Mouse (Mus musculus): ENCODE results near the gene Pask. TPM values are rescaled to one million over a fixed set of nuclear protein-coding genes. Genes with fewer than 3 reads are reported as not detected.
A peak's percentile ranks its signal among the peaks of the same experiment; 100 is the strongest.

The Pask gene
- polyA plus RNA-seq, 1 experiment from 2014 or later: 6.9 TPM

GRCm38 (mm10) chr1:93349701-93350100 lies 6.4 kb upstream of the Pask start:
- H3K9ac ChIP-seq (ENCODE audit: low read length): no peak overlapping the region
- H3K9me3 ChIP-seq (replicated peaks; ENCODE audit: control insufficient read depth, low read length): no peaks in the 10 kb centered on the region
- 71% methylated on average over 4 of the region's 4 CpGs for WGBS
- no peak overlapping the region for H3K27ac ChIP-seq (ENCODE audit: low read depth, low read length)
- H3K27me3 ChIP-seq (replicated peaks; ENCODE audit: control insufficient read depth, insufficient read depth, low read length): no peaks in the 10 kb centered on the region
- H3K4me1 ChIP-seq (ENCODE audit: control insufficient read depth, insufficient read depth, low read length): no peaks in the 10 kb centered on the region; the same call in 1 of the 2 replicates
- H3K4me2 ChIP-seq (ENCODE audit: low read length): no peak overlapping the region
- no peak for ATAC-seq
- H3K36me3 ChIP-seq (ENCODE audit: control insufficient read depth, insufficient read depth, low read length): peaks cover 78% of the 10 kb centered on the region
- H3K4me3 ChIP-seq (ENCODE audit: low read depth, low read length): no peak overlapping the region
- no peak for DNase-seq (ENCODE audit: low spot score)

GRCm38 (mm10) chr1:93347176-93347575 lies 3.9 kb upstream of the Pask start:
- no peak for ATAC-seq
- Histone ChIP-seq H3K27ac (ENCODE audit: low read depth, low read length) (no peak overlapping the region), H3K9me3 (replicated peaks; ENCODE audit: control insufficient read depth, low read length) (no peaks in the 10 kb centered on the region), H3K36me3 (ENCODE audit: control insufficient read depth, insufficient read depth, low read length) (peaks cover 52% of the 10 kb centered on the region), H3K4me3 (ENCODE audit: low read depth, low read length) (no peak overlapping the region), H3K4me1 (ENCODE audit: control insufficient read depth, insufficient read depth, low read length) (peaks cover 7% of the 10 kb centered on the region), H3K9ac (ENCODE audit: low read length) (no peak overlapping the region), H3K27me3 (replicated peaks; ENCODE audit: control insufficient read depth, insufficient read depth, low read length) (no peaks in the 10 kb centered on the region), H3K4me2 (ENCODE audit: low read length) (no peak overlapping the region)
- 93% methylated on average over 5 of the region's 5 CpGs for WGBS
- no peak for DNase-seq (ENCODE audit: low spot score)

DNA sequence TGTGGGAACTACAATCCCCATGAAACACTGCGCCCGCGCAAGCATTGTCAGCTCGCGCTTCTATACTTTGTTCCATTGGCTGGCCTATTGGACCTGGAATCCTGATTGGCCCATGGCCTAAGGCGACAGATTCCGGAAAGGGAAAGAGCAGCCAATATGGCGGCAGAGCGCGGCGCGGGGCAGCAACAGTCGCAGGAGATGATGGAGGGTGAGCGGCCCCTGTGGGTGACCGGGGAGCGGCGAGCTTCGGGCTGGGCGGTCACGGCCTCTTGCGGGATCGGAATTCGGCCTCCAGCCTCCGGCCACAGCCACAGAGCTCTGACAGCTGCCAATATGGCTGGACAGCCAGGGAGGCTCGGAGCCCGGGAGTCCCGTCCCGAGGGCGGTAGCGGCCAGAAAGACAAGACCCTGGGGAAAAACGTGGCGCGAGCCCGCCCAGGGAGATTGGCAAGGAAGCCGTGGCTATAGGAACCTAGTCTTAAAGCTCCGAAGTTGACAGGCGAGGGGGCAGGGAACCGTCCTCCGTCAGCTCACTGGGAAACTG lies 294 bp upstream of the Pask start:
- under 1% methylated on average over 37 of the region's 39 CpGs for WGBS

DNA sequence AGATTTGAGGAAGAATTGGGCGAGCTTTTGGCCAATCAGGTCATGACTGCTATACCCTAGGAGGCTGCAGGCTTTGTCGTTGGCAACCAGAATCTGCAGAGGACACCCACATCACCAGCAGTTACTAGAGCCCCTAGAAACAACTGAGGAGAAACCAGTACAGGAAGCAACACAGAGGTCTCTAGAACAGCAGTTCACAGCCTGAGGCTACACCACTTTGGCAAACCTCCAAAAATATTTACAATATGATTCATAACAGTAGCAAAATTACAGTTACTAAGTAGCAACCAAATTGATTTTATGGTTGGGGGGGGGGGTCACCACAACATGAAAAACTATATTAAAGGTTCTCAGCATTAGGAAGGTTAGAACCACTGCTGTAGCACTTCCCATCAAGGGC lies 8.7 kb downstream of the Pask start:
- no peaks in the 10 kb centered on the region for H3K4me1 ChIP-seq (ENCODE audit: control insufficient read depth, insufficient read depth, low read length)
- no peak overlapping the region for H3K4me3 ChIP-seq (ENCODE audit: low read depth, low read length)
- peaks cover 21% of the 10 kb centered on the region; the same call in 1 of the 2 replicates for H3K36me3 ChIP-seq (ENCODE audit: control insufficient read depth, insufficient read depth, low read length)
- no peaks in the 10 kb centered on the region for H3K9me3 ChIP-seq (replicated peaks; ENCODE audit: control insufficient read depth, low read length)
- no peak for DNase-seq (ENCODE audit: low spot score)
- no peak overlapping the region for H3K27ac ChIP-seq (ENCODE audit: low read depth, low read length)
- ATAC-seq: no peak
- no peak overlapping the region for H3K4me2 ChIP-seq (ENCODE audit: low read length)
- no peak overlapping the region for H3K9ac ChIP-seq (ENCODE audit: low read length)
- H3K27me3 ChIP-seq (replicated peaks; ENCODE audit: control insufficient read depth, insufficient read depth, low read length): no peaks in the 10 kb centered on the region
- WGBS: 77% methylated on average over 2 of the region's 2 CpGs

More for the DNA sequence above, 294 bp upstream of the Pask start:
- Histone ChIP-seq H3K9me3 (replicated peaks; ENCODE audit: control insufficient read depth, low read length) (no peaks in the 10 kb centered on the region), H3K27ac (ENCODE audit: low read depth, low read length) (peak overlapping the region; percentile 63; the same call in 1 of the 2 replicates), H3K27me3 (replicated peaks; ENCODE audit: control insufficient read depth, insufficient read depth, low read length) (no peaks in the 10 kb centered on the region), H3K36me3 (ENCODE audit: control insufficient read depth, insufficient read depth, low read length) (peaks cover 25% of the 10 kb centered on the region), H3K4me1 (ENCODE audit: control insufficient read depth, insufficient read depth, low read length) (peaks cover 9% of the 10 kb centered on the region), H3K9ac (ENCODE audit: low read length) (peak overlapping the region; percentile 86), H3K4me2 (ENCODE audit: low read length) (peak overlapping the region; percentile 89), H3K4me3 (ENCODE audit: low read depth, low read length) (peak overlapping the region; percentile 96)
- DNase-seq (ENCODE audit: low spot score) (peak; percentile 99), ATAC-seq (peak; percentile 97)

DNA sequence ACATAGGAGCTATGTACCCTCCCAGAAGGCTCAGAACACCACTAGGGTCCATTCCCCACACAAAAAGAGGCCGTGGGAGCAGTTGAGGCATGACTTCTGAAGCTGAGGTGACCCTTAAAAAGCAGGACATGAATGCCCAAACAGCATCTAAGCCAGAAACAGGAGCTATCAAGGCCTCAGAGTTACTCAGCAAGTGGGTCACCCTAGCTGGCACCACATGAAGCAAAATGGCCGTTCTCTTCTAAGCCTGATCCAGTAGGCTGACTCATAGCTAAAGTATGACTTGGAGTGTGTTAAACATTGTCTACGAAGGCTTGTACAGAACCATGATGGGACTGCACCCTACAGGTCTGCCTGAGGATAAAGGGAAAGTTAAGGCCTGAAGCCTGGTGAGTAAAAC lies 16.8 kb downstream of the Pask start:
- Histone ChIP-seq H3K27me3 (replicated peaks; ENCODE audit: control insufficient read depth, insufficient read depth, low read length) (no peaks in the 10 kb centered on the region), H3K4me3 (ENCODE audit: low read depth, low read length) (no peak overlapping the region), H3K27ac (ENCODE audit: low read depth, low read length) (no peak overlapping the region), H3K4me1 (ENCODE audit: control insufficient read depth, insufficient read depth, low read length) (no peaks in the 10 kb centered on the region), H3K9me3 (replicated peaks; ENCODE audit: control insufficient read depth, low read length) (no peaks in the 10 kb centered on the region), H3K4me2 (ENCODE audit: low read length) (no peak overlapping the region), H3K36me3 (ENCODE audit: control insufficient read depth, insufficient read depth, low read length) (peaks cover 55% of the 10 kb centered on the region), H3K9ac (ENCODE audit: low read length) (no peak overlapping the region)
- DNase-seq (ENCODE audit: low spot score) (no peak), ATAC-seq (no peak)
- 90% methylated on average over 3 of the region's 3 CpGs for WGBS

DNA sequence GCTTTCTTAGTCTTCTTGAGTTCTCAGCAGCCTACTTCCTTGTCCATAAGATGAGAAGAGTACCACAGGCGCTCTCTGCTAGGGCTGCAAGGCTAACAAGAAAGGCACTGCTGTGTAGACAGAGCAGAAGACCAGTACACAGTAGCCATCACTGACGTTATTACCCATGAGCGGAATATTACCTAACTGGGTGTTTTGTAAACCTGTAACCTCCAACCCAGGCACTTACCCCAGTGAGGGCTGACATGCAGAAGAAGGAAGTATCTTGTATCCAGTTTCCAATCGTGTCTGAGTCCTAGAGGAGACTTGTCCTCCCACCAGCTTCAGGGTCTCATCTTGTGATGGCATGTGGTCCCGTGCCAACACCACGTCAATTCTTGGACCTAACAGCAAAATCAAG lies 19.3 kb downstream of the Pask start:
- Histone ChIP-seq H3K9ac (ENCODE audit: low read length) (no peak overlapping the region), H3K4me1 (ENCODE audit: control insufficient read depth, insufficient read depth, low read length) (no peaks in the 10 kb centered on the region), H3K27ac (ENCODE audit: low read depth, low read length) (no peak overlapping the region), H3K36me3 (ENCODE audit: control insufficient read depth, insufficient read depth, low read length) (peaks cover 70% of the 10 kb centered on the region), H3K27me3 (replicated peaks; ENCODE audit: control insufficient read depth, insufficient read depth, low read length) (no peaks in the 10 kb centered on the region), H3K4me3 (ENCODE audit: low read depth, low read length) (no peak overlapping the region), H3K9me3 (replicated peaks; ENCODE audit: control insufficient read depth, low read length) (no peaks in the 10 kb centered on the region), H3K4me2 (ENCODE audit: low read length) (no peak overlapping the region)
- WGBS: 90% methylated on average over 6 of the region's 6 CpGs
- no peak for ATAC-seq
- no peak for DNase-seq (ENCODE audit: low spot score)

DNA sequence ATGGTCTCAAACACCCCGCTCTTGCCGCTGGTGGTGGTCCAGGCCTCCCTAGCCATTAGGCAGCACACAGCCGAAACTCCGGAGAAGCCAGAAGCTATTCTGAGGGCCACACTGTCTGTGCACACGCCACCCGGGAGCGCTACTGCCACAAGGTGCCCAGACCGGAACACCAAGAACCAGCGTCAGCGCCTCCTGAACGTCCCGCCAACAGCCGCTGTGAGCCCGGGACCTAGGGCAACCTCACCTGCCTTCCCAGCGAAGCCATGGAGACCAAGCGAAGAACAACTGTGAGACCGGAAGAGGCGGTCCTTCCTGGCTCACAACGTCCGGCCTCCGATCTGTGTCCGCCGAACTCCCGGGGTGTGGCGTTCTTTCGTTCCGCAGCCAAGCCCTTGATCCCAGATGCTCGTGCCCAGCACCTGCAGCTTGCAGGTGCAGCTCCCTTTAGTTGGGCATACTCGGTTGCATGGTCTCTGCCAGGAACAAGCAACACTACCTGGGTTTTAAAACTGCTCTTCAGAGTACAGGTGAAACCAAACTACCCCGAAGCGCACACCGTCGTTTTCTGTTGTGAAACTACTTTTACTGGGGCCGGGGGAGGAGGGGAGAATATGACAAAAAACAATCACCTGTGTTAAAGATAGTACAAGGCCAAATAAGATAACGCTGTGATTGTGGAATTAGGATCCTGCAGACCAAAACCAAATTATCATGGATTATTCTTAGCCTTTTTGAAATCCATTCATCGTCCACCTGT lies 37.5 kb downstream of the Pask start, which contains the start of gene Mterf4:
Gene Mterf4, minus strand, starts transcription at position 335 of the 757 bp plus-strand sequence.
- no peaks in the 10 kb centered on the region for H3K27me3 ChIP-seq (replicated peaks; ENCODE audit: control insufficient read depth, insufficient read depth, low read length)
- no peak within 1 kb of the TSS for H3K27ac ChIP-seq (ENCODE audit: low read depth, low read length)

DNA sequence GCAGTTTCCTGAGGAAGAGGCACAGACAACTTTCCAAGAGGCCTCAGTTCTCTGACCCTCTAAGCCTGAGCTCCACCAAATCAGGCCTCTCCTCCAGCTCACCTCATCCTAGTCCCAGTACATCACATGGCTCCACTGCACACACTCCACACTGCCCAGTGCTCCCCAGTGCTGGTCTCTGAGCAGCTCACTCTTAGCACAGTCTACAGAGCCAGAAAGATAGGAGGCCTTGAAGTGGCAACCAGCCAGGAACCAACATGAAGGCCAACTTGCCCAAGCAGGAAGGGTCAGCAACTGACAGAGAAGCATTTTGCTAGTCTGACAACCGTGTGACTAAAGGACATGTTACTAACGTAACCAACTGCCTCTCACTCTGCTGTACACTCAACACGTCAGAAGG lies 42.7 kb downstream of the Pask start:
- Histone ChIP-seq H3K4me3 (ENCODE audit: low read depth, low read length) (no peak overlapping the region), H3K9me3 (replicated peaks; ENCODE audit: control insufficient read depth, low read length) (no peaks in the 10 kb centered on the region), H3K27me3 (replicated peaks; ENCODE audit: control insufficient read depth, insufficient read depth, low read length) (no peaks in the 10 kb centered on the region), H3K4me1 (ENCODE audit: control insufficient read depth, insufficient read depth, low read length) (peaks cover 6% of the 10 kb centered on the region), H3K36me3 (ENCODE audit: control insufficient read depth, insufficient read depth, low read length) (peaks cover 80% of the 10 kb centered on the region), H3K9ac (ENCODE audit: low read length) (no peak overlapping the region), H3K27ac (ENCODE audit: low read depth, low read length) (no peak overlapping the region), H3K4me2 (ENCODE audit: low read length) (no peak overlapping the region)
- no peak for DNase-seq (ENCODE audit: low spot score)
- ATAC-seq: no peak
- WGBS: 87% methylated on average over 3 of the region's 3 CpGs

More for the DNA sequence above, 37.5 kb downstream of the Pask start, which contains the start of gene Mterf4:
- 7% methylated on average over 36 of the region's 36 CpGs for WGBS
- ATAC-seq (peak; percentile 96), DNase-seq (ENCODE audit: low spot score) (peak; percentile 89)
- Histone ChIP-seq H3K4me3 (ENCODE audit: low read depth, low read length) (peak within 1 kb of the TSS; percentile 75), H3K36me3 (ENCODE audit: control insufficient read depth, insufficient read depth, low read length) (peaks cover 44% of the 10 kb centered on the region), H3K4me2 (ENCODE audit: low read length) (peak within 1 kb of the TSS; percentile 73), H3K9ac (ENCODE audit: low read length) (peak within 1 kb of the TSS; percentile 84), H3K9me3 (replicated peaks; ENCODE audit: control insufficient read depth, low read length) (no peaks in the 10 kb centered on the region), H3K4me1 (ENCODE audit: control insufficient read depth, insufficient read depth, low read length) (peaks cover 6% of the 10 kb centered on the region)

GRCm38 (mm10) chr1:93299791-93300190 lies 43.5 kb downstream of the Pask start:
- peaks cover 82% of the 10 kb centered on the region for H3K36me3 ChIP-seq (ENCODE audit: control insufficient read depth, insufficient read depth, low read length)
- H3K4me2 ChIP-seq (ENCODE audit: low read length): no peak overlapping the region
- no peak overlapping the region for H3K27ac ChIP-seq (ENCODE audit: low read depth, low read length)
- H3K27me3 ChIP-seq (replicated peaks; ENCODE audit: control insufficient read depth, insufficient read depth, low read length): no peaks in the 10 kb centered on the region
- ATAC-seq (no peak), DNase-seq (ENCODE audit: low spot score) (no peak)
- H3K4me1 ChIP-seq (ENCODE audit: control insufficient read depth, insufficient read depth, low read length): peaks cover 2% of the 10 kb centered on the region; the same call in 1 of the 2 replicates
- no peak overlapping the region for H3K9ac ChIP-seq (ENCODE audit: low read length)
- no peaks in the 10 kb centered on the region for H3K9me3 ChIP-seq (replicated peaks; ENCODE audit: control insufficient read depth, low read length)
- 89% methylated on average over 4 of the region's 4 CpGs for WGBS
- no peak overlapping the region for H3K4me3 ChIP-seq (ENCODE audit: low read depth, low read length)
